Mouse (Mus musculus): ENCODE data around the gene Olfr770. TPM values are rescaled to one million over a fixed set of nuclear protein-coding genes. Genes with fewer than 3 reads are reported as not detected.
"Not testable (repeated sequence)": the region's sequence is repeated elsewhere in the genome, so short reads cannot be mapped to it uniquely, and the experiment has no call there.

The Olfr770 gene
- polyA plus RNA-seq (2017; shearing (Covaris generic)) = not detected

- no peak for ATAC-seq
Observed at GRCm38 (mm10) chr10:129138898-129139297, at the start of gene Olfr770. TSS of gene Olfr770 (minus strand) at chr10:129138998.

GRCm38 (mm10) chr10:129187319-129187718 is 48.5 kb upstream of the Olfr770 start, which contains the start of gene Olfr773:
TSS of gene Olfr773 (minus strand) at chr10:129187419.
- ATAC-seq = not testable (repeated sequence)

DNA sequence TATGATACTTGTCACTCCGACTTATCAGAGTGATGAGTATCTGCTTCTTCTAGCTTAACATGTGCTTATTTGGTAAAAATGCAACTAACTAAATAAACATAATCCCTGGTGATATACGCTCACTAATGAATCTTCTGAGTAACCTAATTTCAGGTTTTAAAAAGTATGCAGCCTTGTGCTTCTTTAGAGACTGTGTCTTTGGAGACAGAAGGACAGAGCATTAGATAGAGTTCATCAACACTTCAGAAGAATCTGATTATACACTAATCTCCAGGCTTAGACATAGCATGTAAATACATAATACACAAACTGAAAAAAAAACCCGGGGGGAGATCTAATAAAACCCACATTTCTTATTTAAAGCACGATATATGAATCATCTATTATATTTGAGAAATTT is 39.0 kb upstream of the Olfr770 start, which contains the start of gene Olfr772:
TSS of gene Olfr772 (minus strand) at position 101 of the 400 bp plus-strand sequence.
- ATAC-seq = not testable (repeated sequence)

- ATAC-seq = no peak
Observed at GRCm38 (mm10) chr10:129164651-129165050, 25.9 kb upstream of the Olfr770 start, which contains the start of gene Olfr771. TSS of gene Olfr771 (minus strand) at chr10:129164751.

DNA sequence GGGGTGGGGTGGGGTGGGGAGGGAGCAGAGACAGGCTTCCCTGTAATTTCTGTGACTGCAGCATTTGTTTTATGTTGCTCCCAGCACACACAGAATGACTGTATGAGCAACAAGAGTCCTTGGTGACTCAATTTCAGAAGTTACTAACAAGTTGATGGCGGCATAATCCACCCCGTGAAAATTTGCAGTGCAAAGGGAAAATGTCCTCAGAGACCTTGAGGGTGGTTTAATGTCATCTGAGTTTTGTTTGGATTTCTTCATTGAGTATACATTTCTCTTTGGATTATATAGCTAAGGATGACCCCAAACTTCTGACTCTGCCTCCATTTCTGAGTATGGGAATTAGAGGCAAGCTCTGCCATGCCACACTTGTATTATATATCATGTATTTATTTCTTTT is 21.0 kb downstream of the Olfr770 start, which contains the start of gene Olfr769:
TSS of gene Olfr769 (minus strand) at position 101 of the 400 bp plus-strand sequence.
- no peak for ATAC-seq

DNA sequence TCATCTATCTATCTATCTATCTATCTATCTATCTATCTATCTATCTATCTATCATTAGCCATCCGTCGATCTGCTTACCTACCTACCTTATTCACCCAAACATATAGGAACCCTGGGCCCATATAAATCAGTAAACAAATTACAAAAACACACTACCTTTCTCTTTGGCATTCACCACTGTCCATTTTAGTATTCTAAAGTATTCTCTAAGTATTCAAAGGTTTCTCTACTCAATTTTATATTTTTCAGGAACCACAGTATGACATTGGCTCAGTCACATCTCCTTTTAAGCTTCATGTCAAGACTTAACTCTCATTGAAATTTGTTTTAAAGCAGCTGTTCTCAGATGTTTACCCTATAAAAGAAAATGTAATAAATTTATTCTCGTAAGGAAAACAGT is 23.7 kb downstream of the Olfr770 start:
- ATAC-seq = no peak

- no peak for ATAC-seq
Observed at GRCm38 (mm10) chr10:129101231-129101630, 37.6 kb downstream of the Olfr770 start.

DNA sequence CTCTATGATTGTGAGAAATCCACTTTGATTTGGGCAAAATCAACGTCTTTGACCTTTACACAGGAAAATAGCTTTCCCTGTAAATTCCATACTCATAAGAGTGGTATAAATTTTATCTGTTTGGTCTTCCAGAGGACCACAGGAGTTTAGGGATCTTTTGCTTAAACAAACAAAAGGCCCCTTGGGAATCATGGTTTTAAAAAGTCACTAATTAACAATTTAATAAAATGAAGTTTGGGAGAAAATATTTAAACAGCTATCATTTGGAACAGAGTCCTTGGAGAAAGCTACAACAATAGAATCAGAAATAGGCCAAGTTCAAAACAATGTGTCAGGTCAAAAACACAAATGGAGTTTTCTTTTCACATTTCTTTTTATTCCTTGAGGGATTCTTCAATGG is 39.5 kb downstream of the Olfr770 start, which contains the start of gene Olfr768:
TSS of gene Olfr768 (minus strand) at position 101 of the 400 bp plus-strand sequence.
- no peak for ATAC-seq

GRCm38 (mm10) chr10:129082810-129083209 is 56.0 kb downstream of the Olfr770 start, which contains the start of gene Olfr767:
TSS of gene Olfr767 (minus strand) at chr10:129082910.
- ATAC-seq = not testable (repeated sequence)

Other genes with a start within 250 kb of the Olfr770 start
- gene Gdf11, start 247.3 kb downstream of the Olfr770 start, polyA plus RNA-seq (2017; shearing (Covaris generic)) = 1 to 10 TPM; 6.0 to 7.7 (median 7.3) TPM
- 1 to 10 TPM in 1 of 3 experiments, under 1 TPM in 1, not detected in 1; 0.58 to 2.0 TPM for gene Cd63, start 238.0 kb downstream of the Olfr770 start, polyA plus RNA-seq (2017; shearing (Covaris generic))
- gene Rdh5, start 216.1 kb downstream of the Olfr770 start, polyA plus RNA-seq (2017; shearing (Covaris generic)) = 10 to 100 TPM in 2 of 3 experiments, 1 to 10 TPM in 1; 5.1 to 12.9 (median 11.9) TPM
- 100 to 1,000 TPM; 196 to 255 (median 212) TPM for gene Bloc1s1, start 215.0 kb downstream of the Olfr770 start, polyA plus RNA-seq (2017; shearing (Covaris generic))
- 1 to 10 TPM; 3.6 to 5.1 (median 4.8) TPM for gene Itga7, start 205.2 kb downstream of the Olfr770 start, polyA plus RNA-seq (2017; shearing (Covaris generic))
- gene Mettl7b, start 178.0 kb downstream of the Olfr770 start, polyA plus RNA-seq (2017; shearing (Covaris generic)) = not detected
- gene Olfr9, start 149.6 kb downstream of the Olfr770 start, polyA plus RNA-seq (2017; shearing (Covaris generic)) = not detected
- gene Olfr763, start 128.2 kb downstream of the Olfr770 start, polyA plus RNA-seq (2017; shearing (Covaris generic)) = not detected
- gene Olfr764-ps1, start 99.1 kb downstream of the Olfr770 start, polyA plus RNA-seq (2017; shearing (Covaris generic)) = not detected
- gene Olfr765, start 89.0 kb downstream of the Olfr770 start, polyA plus RNA-seq (2017; shearing (Covaris generic)) = not detected
- not detected for gene Olfr766-ps1, start 70.0 kb downstream of the Olfr770 start, polyA plus RNA-seq (2017; shearing (Covaris generic))
- gene Olfr767, start 56.1 kb downstream of the Olfr770 start, polyA plus RNA-seq (2017; shearing (Covaris generic)) = under 1 TPM in 2 of 3 experiments, not detected in 1; 0.10 to 0.16 TPM
- not detected for gene Olfr768, start 39.6 kb downstream of the Olfr770 start, polyA plus RNA-seq (2017; shearing (Covaris generic))
- gene Olfr769, start 21.1 kb downstream of the Olfr770 start, polyA plus RNA-seq (2017; shearing (Covaris generic)) = not detected
- gene Olfr771, start 25.8 kb upstream of the Olfr770 start, polyA plus RNA-seq (2017; shearing (Covaris generic)) = not detected
- gene Olfr772, start 38.9 kb upstream of the Olfr770 start, polyA plus RNA-seq (2017; shearing (Covaris generic)) = not detected
- gene Olfr773, start 48.4 kb upstream of the Olfr770 start, polyA plus RNA-seq (2017; shearing (Covaris generic)) = not detected
- not detected for gene Olfr774, start 97.2 kb upstream of the Olfr770 start, polyA plus RNA-seq (2017; shearing (Covaris generic))
- gene Olfr775, start 109.4 kb upstream of the Olfr770 start, polyA plus RNA-seq (2017; shearing (Covaris generic)) = not detected
- gene Olfr776, start 120.1 kb upstream of the Olfr770 start, polyA plus RNA-seq (2017; shearing (Covaris generic)) = not detected
- not detected for gene Olfr777, start 132.5 kb upstream of the Olfr770 start, polyA plus RNA-seq (2017; shearing (Covaris generic))
- gene Olfr780, start 179.1 kb upstream of the Olfr770 start, polyA plus RNA-seq (2017; shearing (Covaris generic)) = not detected
- not detected for gene Olfr781, start 189.9 kb upstream of the Olfr770 start, polyA plus RNA-seq (2017; shearing (Covaris generic))
- gene Olfr782, start 209.9 kb upstream of the Olfr770 start, polyA plus RNA-seq (2017; shearing (Covaris generic)) = not detected
- gene Olfr784, start 245.1 kb upstream of the Olfr770 start, polyA plus RNA-seq (2017; shearing (Covaris generic)) = not detected

Data from inflammation-experienced regulatory T-cells, adult 6 months (primary cell).